Mouse (Mus musculus) left cerebral cortex, adult 11 months (tissue): ENCODE data around the gene Slc35f5.

Experiments
- DNase-seq: peaks from one replicate; pipeline ENCODE4 v3.0.0; 2022; ENCODE audit warnings: low spot score

Gene Slc35f5

DNA sequence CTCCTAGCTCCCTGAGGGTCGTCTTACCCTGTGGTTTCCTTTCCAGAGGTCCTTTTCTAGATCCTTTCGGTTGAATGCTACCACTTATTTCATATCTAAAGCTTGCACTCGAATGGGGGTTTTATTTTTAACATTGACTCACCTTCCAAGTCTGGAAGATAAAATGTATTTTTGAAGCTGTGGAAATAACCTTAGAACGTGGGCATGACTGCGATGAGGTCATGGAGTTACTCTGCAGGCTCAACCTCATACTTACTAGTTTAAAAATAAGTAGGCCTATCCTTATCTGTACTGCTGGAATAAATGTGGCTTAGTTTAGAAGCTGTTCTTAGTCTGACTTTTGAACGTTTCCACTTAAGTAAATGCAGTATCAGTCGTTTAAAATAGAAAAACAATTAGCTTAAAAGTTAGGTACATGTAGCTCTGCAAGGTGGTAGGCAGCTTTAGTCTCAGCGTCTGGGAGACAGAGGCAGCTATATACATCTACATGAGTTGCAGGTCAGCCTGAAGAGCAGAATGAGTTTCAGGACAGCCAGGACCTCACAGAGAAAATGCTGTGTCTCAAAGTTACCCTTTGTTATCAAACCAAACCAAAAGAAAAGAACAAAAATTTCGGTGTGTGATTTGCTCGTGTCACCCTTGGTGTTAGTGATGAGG is 15.2 kb downstream of the Slc35f5 start:
- DNase-seq: no peak

DNA sequence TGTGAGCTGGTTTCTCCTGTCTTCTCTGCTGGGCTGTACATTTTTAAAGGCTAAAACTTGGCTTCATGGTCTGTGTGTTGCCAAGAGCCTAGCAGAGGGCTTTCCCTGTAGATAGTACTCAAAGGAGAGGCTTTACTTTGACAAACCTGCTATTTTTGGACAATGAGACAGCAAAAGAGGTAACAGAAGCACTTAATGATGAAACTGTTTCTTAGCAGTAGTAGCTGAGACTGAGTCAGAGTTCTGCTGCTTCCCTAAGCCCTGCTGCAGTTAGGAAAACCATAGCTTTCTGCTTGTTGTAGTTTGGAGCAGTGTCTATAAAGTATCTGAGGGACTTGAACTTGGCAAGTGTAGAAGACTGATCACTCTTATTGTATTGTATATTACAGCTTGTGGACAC is 16.6 kb downstream of the Slc35f5 start:
- no peak for DNase-seq

DNA sequence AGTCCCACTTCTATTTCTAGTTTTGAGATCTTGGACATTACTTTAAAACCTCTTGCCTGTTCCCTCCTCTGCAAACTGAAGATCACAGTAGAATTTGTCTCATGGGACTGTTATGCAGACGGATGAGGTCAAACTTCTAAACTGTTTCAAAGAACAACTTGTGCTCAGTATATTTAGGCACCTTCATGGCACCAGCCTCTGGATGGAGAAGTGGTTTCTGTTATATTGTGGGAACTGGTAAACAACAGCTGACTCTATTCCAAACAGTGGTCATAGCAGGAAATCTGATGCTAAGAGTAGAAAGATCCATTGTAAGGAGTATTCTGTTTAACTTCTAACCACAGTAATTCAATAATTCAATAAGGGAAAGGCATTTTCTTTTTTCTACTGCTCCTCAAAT is 17.7 kb downstream of the Slc35f5 start:
- DNase-seq: no peak

DNA sequence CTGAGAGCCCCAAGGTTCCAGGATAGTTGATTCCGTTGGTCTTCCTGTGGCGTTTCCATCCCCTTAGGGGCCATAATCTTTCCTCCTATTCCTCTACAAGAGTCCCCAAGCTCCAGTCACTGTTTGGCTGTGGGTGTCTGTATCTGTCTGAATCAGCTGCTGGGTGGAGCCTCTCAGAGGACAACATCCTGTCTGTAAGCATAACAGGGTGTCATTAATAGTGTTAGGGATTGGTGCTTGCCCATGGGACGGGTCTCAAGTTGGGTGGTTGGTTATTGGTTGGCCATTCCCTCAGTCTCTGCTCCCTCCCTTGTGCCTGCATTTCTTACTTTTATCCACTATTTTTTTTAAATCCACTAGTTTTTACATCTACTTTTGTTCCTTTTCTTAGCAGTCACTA is 20.7 kb downstream of the Slc35f5 start:
- DNase-seq: no peak

DNA sequence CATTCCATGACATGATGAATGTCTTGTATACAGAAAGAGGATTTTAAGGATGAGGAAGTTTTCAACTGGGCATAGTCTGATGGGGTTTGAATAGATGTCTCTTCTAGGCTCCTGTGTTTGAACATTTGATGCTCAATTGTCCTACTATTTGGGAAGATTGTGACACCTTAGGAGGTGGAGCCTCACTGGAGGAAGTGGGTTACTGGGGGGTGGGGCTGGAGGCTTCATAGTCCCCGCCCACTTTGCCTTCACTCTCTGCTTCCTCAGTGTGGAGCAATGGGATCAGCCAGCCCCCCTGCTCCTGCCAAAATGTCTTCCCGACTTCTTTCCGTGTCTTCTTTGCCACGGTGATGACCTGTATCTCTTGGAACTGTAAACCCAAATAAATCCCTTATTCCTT is 43.2 kb downstream of the Slc35f5 start:
- DNase-seq: no peak

DNA sequence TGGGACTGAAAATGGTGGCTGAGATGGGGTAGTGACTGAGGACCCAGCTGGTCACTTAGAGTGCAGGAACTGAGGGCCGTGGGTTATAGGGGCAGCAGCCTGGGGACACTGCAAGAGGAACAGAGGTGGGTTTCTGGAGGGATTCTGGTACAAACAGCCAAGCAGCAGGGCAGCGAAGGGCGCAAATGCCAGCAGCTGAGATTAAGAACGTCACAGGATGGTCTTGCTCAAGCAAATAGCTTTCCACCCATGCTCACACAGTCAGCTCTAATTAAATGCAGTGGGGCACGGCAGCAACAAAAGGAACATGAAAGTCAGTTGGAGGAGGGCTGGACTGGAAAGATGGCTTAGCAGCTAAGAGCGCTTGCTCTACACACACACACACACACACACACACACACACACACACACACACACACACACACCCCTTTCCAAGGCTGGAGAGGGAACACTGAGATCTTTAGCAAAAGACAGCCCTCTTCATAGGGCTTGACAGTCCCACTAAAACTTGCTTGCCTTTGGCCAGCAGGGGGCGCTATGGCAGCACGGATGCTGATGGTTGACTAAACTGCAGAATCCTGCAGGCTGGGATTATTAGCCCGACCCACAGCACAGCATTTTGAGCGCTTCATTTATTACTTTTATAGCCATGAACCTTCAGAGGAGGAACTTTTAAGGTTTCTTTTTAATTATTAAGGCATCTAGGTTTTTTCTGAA is 46.9 kb downstream of the Slc35f5 start:
- DNase-seq: peak; percentile 53

DNA sequence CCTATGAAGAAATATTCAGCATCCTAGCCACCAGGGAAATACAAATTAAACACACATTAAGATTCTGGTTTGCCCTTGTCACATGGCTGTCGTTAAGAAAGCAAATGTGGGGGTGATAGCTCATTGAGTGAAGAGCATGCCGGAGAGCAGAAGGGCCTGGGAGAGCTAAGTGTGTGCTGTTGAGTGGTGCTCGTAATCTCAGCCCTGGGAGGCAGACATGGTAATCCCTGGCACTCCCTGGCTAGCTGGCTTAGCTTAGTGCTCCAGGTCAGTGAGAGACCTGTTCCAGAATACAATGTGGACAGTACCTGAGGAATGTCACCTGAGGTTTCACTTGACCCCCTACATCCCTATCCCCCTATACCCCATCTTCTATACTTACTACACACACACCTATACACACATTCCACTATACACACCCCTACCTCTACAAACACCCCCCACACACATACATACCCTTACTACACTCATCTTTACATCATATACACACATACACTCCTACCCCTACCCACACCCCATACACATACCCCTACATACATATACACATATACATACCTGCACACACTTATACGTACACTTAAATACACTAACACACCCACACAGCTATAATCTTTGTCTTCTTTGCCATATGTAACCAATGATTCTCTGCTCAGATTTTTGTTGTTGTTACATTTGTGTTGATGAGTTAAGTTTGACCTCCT is 64.1 kb downstream of the Slc35f5 start:
- DNase-seq: no peak

DNA sequence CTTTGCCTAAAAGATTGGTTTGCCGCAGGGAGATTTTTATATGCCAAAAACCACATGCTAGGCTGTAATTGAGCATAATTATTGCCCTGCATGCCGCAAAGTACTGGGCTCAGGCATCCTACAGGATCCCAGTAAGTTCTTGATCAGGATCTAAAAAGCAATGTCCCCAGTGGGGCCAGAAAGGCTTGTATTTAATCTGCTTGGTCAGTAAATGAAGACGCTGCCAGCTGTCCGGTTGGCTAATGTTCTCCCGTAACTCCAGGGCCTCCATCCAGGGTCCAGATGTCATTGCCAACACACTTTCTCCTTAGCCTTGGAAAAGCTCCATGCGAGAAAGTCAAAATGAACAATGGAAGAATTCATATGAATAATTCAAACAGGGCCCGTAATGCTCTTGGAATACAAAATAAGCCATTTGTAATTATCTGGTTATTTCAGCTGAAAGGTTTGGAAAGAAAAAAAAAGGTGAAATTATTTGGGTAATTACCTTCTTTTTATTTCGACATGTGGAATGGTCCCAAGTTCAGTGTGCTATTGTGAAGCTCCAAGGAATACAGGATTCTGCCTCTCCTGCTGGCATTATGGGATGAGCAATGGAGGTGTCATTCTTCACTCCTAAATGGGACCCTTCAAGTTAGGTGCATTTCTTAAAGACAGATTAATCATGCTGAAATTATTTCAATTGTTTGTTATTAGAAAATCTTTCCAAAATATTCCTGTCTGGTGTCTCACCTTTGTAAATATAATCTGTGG is 79.3 kb downstream of the Slc35f5 start:
- no peak for DNase-seq

DNA sequence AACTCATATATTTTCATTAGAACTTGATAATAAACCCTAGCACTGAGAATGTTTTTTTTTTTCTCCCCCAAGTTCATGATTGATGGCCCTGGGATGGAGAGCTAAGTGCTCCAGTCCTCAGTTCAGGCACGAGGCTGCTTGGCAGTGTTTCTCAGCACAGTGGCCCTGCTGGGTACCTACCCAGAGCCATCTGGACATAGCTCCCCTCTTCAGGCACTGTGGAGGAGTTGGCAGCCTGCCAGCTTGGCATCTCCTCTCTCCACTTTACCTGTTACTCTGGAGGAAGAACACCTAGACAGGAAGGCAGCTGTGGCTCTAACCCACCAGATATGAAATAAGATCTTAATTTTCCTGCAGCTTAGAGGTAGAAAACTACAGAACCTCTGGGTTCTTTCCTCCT is 83.2 kb downstream of the Slc35f5 start:
- no peak for DNase-seq
